Mouse (Mus musculus) megakaryocyte, embryonic 14.5 days (primary cell): ENCODE results near the gene Sypl. TPM values are rescaled to one million over a fixed set of nuclear protein-coding genes. Genes with fewer than 3 reads are reported as not detected.
"Not testable (repeated sequence)": the region's sequence is repeated elsewhere in the genome, so short reads cannot be mapped to it uniquely, and the experiment has no call there.

Source experiments
- H3K27me3 ChIP-seq: replicated peaks from 2 replicates; pipeline ENCODE3; 2012; ENCODE audit warnings: inconsistent platforms
- H3K36me3 ChIP-seq: replicated peaks from 2 replicates; pipeline ENCODE3; 2012; ENCODE audit warnings: low read length, inconsistent platforms, mixed read lengths
- H3K4me1 ChIP-seq: 2 replicates; pipeline ENCODE4 v1.6.1; 2012; ENCODE audit warnings: inconsistent platforms
- H3K4me3 ChIP-seq: replicated peaks from 2 replicates; pipeline ENCODE3; 2012; ENCODE audit warnings: moderate library complexity, mild to moderate bottlenecking, inconsistent platforms
- H3K9me3 ChIP-seq: 2 replicates; pipeline ENCODE4 v1.6.1; 2012; ENCODE audit warnings: inconsistent platforms
- FLI1 ChIP-seq: IDR thresholded peaks from 2 replicates; pipeline ENCODE4 v1.6.1; 2012; ENCODE audit warnings: low read length, inconsistent platforms, mixed read lengths
- GATA1 ChIP-seq: IDR thresholded peaks from 3 replicates; pipeline ENCODE4 v1.6.1; 2012; ENCODE audit warnings: mixed read lengths, low read length, inconsistent platforms, borderline replicate concordance
- polyA plus RNA-seq: library from polyadenylated mRNA; stranded (reverse); fragments of >175 nt; gene quantifications from 2 replicates; pipeline ENCODE4 v1.2.3, GENCODE M21; 2012; ENCODE audit warnings: low replicate concordance; ENCODE audit not compliant: insufficient read depth

The Sypl gene
- polyA plus RNA-seq, 1 experiment, result 7.1 TPM

DNA sequence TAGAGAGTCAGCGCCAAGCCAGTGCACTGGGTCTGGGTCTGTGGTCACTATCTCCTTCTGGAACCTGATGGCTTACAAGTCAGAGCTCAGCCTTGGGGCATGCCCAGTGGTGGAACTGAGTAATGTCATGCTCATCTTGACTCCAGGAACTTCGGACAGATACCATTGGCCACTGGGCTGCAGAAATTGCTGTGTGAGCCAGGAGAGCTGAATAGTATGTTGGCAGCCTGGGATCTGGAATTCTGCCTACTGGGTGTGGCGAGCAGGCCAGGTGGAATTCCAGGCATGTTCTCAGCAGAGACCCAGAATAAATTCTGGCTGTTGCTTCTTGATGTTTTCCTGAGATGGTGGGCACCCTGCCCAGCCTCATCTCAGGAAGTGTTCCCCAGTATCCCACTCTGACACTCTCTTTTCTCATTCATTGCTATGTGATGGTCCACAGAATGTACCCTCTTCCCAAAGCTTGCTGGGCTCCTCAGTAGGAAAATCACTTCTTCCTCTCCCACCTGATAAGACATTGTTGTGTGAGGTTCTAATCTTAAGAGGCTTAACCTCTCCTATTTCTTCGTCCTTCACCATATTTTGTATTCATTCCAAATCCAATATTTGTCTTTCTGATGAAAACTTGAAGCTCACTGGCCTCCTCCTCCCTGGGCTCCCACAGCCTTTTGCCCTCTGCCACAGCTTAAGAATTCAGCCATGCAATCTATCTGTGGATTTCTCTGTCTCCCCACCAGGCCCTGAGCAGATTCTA, 41.6 kb downstream of the Sypl start:
- peaks cover 3% of the 10 kb centered on the region; the same call in 1 of the 2 replicates for H3K9me3 ChIP-seq
- no peak overlapping the region for H3K4me3 ChIP-seq
- no peak for TF ChIP-seq GATA1
- no peak for TF ChIP-seq FLI1
- peaks cover 19% of the 10 kb centered on the region for H3K27me3 ChIP-seq
- H3K36me3 ChIP-seq, result no peaks in the 10 kb centered on the region
- peaks cover 13% of the 10 kb centered on the region for H3K4me1 ChIP-seq

DNA sequence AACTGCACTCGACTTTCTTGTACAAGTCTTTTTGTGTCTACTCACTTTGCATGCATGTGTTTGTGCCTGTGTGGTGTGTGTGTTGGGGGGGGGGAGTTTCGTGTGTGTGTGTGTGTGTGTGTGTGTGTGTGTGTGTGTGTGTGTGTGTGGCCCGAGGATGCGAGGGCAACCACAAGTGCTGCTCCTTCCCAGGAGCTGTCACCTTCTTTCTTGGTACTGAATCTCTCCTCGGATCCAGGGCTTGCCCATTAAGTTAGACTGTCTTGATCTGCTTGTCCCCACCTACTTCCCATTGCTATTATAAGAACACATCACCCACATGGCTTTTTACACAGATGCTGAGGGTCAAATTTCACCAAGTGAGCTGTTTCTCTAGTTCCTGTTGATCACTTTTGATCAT, 45.1 kb downstream of the Sypl start:
- no peak overlapping the region for H3K4me3 ChIP-seq
- H3K4me1 ChIP-seq, result peaks cover 13% of the 10 kb centered on the region
- H3K36me3 ChIP-seq, result no peaks in the 10 kb centered on the region
- TF ChIP-seq FLI1, result no peak
- no peak for TF ChIP-seq GATA1
- peaks cover 43% of the 10 kb centered on the region for H3K27me3 ChIP-seq
- H3K9me3 ChIP-seq, result no peaks in the 10 kb centered on the region

GRCm38 (mm10) chr12:32999778-33000177, 46.1 kb downstream of the Sypl start:
- Histone ChIP-seq H3K27me3 (peaks cover 44% of the 10 kb centered on the region), H3K4me1 (peaks cover 13% of the 10 kb centered on the region)
- not testable (repeated sequence) for H3K4me3 ChIP-seq, H3K36me3 ChIP-seq, H3K9me3 ChIP-seq

DNA sequence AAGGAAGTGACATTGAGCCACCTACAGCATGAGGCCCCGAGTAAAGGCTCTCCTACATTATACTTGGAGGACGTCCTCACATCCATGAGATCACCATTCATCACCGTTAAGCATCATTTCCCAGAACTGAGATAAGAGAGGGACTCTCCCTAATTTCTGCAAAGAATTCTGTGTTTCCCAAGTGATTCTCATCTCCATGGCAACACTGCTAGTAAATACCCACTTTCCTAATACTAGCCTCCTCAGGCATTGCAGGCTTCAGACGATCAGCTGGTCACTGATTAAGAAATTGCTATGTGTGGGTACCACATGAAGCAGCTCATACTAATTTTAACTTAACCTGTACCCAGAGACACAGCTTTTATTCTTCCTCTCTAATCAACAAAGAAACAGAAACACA, 46.7 kb downstream of the Sypl start:
- no peak for TF ChIP-seq FLI1
- Histone ChIP-seq H3K27me3 (peaks cover 40% of the 10 kb centered on the region), H3K4me3 (no peak overlapping the region), H3K36me3 (no peaks in the 10 kb centered on the region), H3K9me3 (peaks cover 5% of the 10 kb centered on the region), H3K4me1 (peaks cover 7% of the 10 kb centered on the region; the same call in 1 of the 2 replicates)

DNA sequence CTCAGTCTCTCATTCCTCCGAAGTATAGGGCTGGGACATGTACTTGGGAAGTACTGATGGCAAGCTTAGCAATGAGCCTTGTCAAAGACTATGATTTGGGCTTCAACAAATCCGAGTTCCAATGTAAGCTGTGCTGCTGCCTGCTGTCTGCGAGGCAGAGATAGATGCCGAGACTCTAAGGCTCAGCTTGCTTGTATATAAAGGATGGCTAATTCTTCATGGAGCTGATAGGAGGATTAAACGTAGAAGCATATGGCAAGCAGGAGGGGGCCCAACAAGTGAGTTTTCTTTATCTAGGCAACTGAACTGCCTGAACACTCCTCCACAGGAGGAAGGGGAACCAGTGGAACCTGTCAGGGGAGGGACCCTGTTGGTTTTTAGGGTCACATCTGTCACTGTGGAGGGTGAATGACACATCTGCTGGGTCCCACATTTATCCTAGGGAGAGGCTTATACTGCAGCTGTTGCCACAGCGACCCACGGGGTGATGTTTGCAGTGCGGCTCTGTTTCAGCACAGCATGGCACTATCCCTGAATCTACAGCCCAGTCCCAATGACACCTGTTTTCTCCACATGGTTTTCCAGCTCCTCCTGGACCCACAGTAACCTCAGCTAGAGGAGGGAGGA, 49.8 kb downstream of the Sypl start:
- Histone ChIP-seq H3K4me3 (no peak overlapping the region), H3K9me3 (peaks cover 5% of the 10 kb centered on the region), H3K27me3 (peaks cover 43% of the 10 kb centered on the region), H3K36me3 (no peaks in the 10 kb centered on the region), H3K4me1 (peaks cover 13% of the 10 kb centered on the region)
- TF ChIP-seq FLI1 (no peak), GATA1 (no peak)

GRCm38 (mm10) chr12:33005858-33006257, 52.2 kb downstream of the Sypl start:
- Histone ChIP-seq H3K4me1 (peaks cover 21% of the 10 kb centered on the region), H3K4me3 (no peak overlapping the region), H3K9me3 (peaks cover 5% of the 10 kb centered on the region), H3K36me3 (no peaks in the 10 kb centered on the region), H3K27me3 (peaks cover 45% of the 10 kb centered on the region)
- no peak for TF ChIP-seq GATA1

- Histone ChIP-seq H3K4me1 (peaks cover 21% of the 10 kb centered on the region), H3K36me3 (no peaks in the 10 kb centered on the region), H3K27me3 (peaks cover 40% of the 10 kb centered on the region), H3K9me3 (peaks cover 5% of the 10 kb centered on the region), H3K4me3 (no peak overlapping the region)
- TF ChIP-seq GATA1, result no peak
- TF ChIP-seq FLI1, result no peak
These were observed 53.5 kb downstream of the Sypl start for GRCm38 (mm10) chr12:33007176-33007575.

DNA sequence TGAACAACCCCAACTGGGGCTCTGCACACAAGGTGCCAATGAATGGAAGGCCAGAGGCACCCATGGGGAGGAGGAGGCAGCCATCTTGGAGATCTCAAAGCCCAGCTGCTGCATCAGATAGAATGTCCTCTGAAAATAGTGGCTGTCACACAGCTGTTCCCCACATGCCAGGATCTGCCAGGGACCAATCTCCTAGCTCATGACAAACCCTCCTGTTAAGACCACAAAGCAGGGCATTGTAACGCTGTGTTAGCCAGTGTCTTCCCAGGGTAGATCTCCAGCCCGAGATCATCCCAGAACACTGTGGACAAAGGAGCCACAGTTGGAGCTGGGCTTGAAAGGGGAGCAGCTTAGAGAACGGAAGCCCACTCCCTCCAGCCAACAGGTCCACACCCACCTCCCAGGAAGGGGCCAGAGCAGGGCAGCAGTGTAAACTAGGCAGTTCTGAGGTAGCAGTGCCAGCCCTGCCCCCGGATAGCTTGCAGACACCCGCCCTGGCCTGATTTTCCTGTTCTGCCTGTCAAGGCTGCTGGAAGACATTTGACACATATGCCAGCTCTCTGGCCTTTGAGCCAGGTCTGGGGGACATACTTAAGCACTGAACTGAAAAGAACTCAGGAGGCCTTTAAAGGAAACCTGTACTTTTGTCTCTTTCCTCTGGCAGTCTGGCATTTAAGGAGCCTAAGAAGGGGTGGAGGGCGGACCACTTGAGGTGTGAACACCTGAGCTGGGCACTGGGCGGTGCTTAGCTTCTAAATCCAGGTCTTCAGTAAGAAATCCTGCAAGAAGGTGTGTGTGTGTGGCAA, 54.8 kb downstream of the Sypl start:
- H3K4me1 ChIP-seq, result peaks cover 21% of the 10 kb centered on the region
- TF ChIP-seq GATA1 (no peak), FLI1 (no peak)
- peaks cover 28% of the 10 kb centered on the region for H3K27me3 ChIP-seq
- no peaks in the 10 kb centered on the region for H3K36me3 ChIP-seq
- H3K9me3 ChIP-seq, result peaks cover 5% of the 10 kb centered on the region
- H3K4me3 ChIP-seq, result no peak overlapping the region

DNA sequence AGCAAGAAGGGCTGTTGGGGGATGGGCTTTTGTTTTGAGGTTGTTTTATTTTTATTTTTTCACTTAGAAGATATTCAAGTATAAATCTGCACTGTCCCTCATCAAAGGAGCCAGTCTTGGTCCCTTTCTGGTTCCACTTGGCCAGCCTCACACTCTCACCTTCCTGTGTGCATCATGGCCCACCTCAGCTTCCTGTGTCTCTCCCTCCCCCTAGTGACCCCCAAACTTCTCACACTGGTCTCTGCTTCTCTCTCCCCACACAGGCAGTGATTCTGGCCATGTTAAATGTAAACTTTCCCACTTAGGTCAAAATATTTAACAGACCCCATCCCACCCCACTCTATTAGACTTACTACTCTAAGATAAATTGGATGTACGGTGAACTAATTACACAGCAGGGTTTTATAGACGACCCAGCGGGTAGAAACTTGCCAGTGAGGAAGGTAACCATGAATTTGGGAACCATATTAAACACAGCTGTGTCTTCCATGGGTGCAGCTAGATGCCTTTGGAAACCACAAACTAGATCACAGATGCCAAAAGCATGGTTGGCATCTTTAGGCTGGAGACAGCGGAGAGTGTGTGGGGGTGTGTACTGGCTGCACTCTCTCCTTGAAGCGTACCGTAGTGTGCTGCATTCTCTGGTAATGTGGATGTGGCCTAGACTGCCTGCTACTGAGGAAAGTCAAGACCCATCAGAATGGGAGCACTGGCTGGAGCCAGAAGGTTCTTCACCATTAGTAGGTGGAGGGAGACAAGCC, 55.7 kb downstream of the Sypl start:
- H3K27me3 ChIP-seq, result peaks cover 26% of the 10 kb centered on the region
- H3K4me1 ChIP-seq, result peaks cover 21% of the 10 kb centered on the region
- no peak for TF ChIP-seq FLI1
- H3K4me3 ChIP-seq, result no peak overlapping the region
- H3K9me3 ChIP-seq, result peaks cover 5% of the 10 kb centered on the region
- H3K36me3 ChIP-seq, result no peaks in the 10 kb centered on the region

DNA sequence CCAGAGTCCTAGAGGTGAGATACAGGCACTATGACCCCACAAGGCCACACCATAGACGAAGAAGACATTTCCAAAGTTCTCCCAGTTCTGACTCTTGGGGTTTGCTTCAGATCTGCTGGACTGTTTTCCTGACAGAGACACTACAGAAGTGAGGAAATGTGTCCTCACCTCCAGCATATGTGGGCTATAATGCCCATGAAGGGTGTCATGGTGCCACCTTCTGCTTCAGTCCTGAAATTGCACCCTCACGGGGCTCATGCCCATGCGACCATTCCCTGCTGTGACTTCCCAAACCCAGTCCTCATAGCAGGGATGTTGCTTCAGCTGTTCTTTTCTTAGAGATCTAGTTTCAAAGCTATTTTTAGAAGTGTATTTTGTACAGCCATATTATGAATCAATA, 56.3 kb downstream of the Sypl start:
- peaks cover 26% of the 10 kb centered on the region for H3K27me3 ChIP-seq
- no peaks in the 10 kb centered on the region for H3K9me3 ChIP-seq
- H3K36me3 ChIP-seq, result no peaks in the 10 kb centered on the region
- peaks cover 23% of the 10 kb centered on the region for H3K4me1 ChIP-seq
- no peak for TF ChIP-seq GATA1
- no peak for TF ChIP-seq FLI1
- H3K4me3 ChIP-seq, result no peak overlapping the region
